Mouse (Mus musculus): ENCODE data around the gene Col6a4. TPM values are rescaled to one million over a fixed set of nuclear protein-coding genes. Genes with fewer than 3 reads are reported as not detected.

The Col6a4 gene
- polyA plus RNA-seq, 1 experiment from 2014 or later, result not detected

- Histone ChIP-seq H3K4me1 (ENCODE audit: control insufficient read depth, insufficient read depth, low read length) (no peaks in the 10 kb centered on the region), H3K4me2 (ENCODE audit: low read depth, low read length) (no peak overlapping the region), H3K27me3 (ENCODE audit: control insufficient read depth, insufficient read depth, low read length) (no peaks in the 10 kb centered on the region), H3K27ac (replicated peaks; ENCODE audit: low read depth, low read length) (no peak overlapping the region), H3K36me3 (replicated peaks; ENCODE audit: control insufficient read depth, insufficient read depth, low read depth, low read length) (no peaks in the 10 kb centered on the region), H3K9ac (replicated peaks; ENCODE audit: low read length) (no peak overlapping the region), H3K4me3 (ENCODE audit: low read depth, low read length) (no peak overlapping the region), H3K9me3 (replicated peaks; ENCODE audit: control insufficient read depth, low read length) (no peaks in the 10 kb centered on the region)
- DNase-seq (ENCODE audit: low spot score), result no peak
- no peak for ATAC-seq (replicated peaks; ENCODE audit: insufficient number of reproducible peaks, low FRiP score, low TSS enrichment, low read depth)
- WGBS, result 85% methylated on average over 1 of the region's 1 CpGs
Observed at GRCm38 (mm10) chr9:105973736-105974135, 122.8 kb downstream of the Col6a4 start.

- ATAC-seq (replicated peaks; ENCODE audit: insufficient number of reproducible peaks, low FRiP score, low TSS enrichment, low read depth), result no peak
- H3K36me3 ChIP-seq (replicated peaks; ENCODE audit: control insufficient read depth, insufficient read depth, low read depth, low read length), result no peaks in the 10 kb centered on the region
- no peak for DNase-seq (ENCODE audit: low spot score)
- no peak overlapping the region for H3K9ac ChIP-seq (replicated peaks; ENCODE audit: low read length)
- no peaks in the 10 kb centered on the region for H3K4me1 ChIP-seq (ENCODE audit: control insufficient read depth, insufficient read depth, low read length)
- 88% methylated on average over 3 of the region's 3 CpGs for WGBS
- H3K27me3 ChIP-seq (ENCODE audit: control insufficient read depth, insufficient read depth, low read length), result no peaks in the 10 kb centered on the region
- H3K4me3 ChIP-seq (ENCODE audit: low read depth, low read length), result no peak overlapping the region
- no peaks in the 10 kb centered on the region for H3K9me3 ChIP-seq (replicated peaks; ENCODE audit: control insufficient read depth, low read length)
- H3K4me2 ChIP-seq (ENCODE audit: low read depth, low read length), result no peak overlapping the region
- H3K27ac ChIP-seq (replicated peaks; ENCODE audit: low read depth, low read length), result no peak overlapping the region
Observed at GRCm38 (mm10) chr9:105972031-105972430, 124.6 kb downstream of the Col6a4 start.

GRCm38 (mm10) chr9:105971351-105971894 lies 125.2 kb downstream of the Col6a4 start:
- DNase-seq (ENCODE audit: low spot score) (no peak), ATAC-seq (replicated peaks; ENCODE audit: insufficient number of reproducible peaks, low FRiP score, low TSS enrichment, low read depth) (no peak)
- WGBS, result 91% methylated on average over 14 of the region's 14 CpGs
- Histone ChIP-seq H3K27ac (replicated peaks; ENCODE audit: low read depth, low read length) (no peak overlapping the region), H3K4me3 (ENCODE audit: low read depth, low read length) (no peak overlapping the region), H3K9me3 (replicated peaks; ENCODE audit: control insufficient read depth, low read length) (no peaks in the 10 kb centered on the region), H3K36me3 (replicated peaks; ENCODE audit: control insufficient read depth, insufficient read depth, low read depth, low read length) (no peaks in the 10 kb centered on the region), H3K4me1 (ENCODE audit: control insufficient read depth, insufficient read depth, low read length) (no peaks in the 10 kb centered on the region), H3K9ac (replicated peaks; ENCODE audit: low read length) (no peak overlapping the region), H3K4me2 (ENCODE audit: low read depth, low read length) (no peak overlapping the region), H3K27me3 (ENCODE audit: control insufficient read depth, insufficient read depth, low read length) (no peaks in the 10 kb centered on the region)

DNA sequence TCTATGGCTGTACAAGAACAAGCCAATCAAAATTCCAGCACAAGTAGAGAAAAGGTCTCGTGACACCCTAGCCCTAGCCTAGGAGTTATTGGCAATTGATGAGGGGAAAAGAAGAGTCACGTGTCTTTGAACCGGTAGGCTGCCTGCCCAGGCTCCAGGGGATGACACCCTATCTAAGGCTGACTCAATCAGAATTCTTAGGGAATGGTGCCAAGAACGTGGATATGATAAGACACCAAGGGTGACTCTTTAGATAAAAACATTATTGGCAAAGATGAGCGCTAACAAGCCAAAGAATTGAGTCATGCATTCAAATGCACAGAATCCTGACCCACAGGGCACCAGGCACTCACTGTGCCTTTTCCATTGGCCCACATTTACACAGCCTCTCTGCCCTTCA lies 125.7 kb downstream of the Col6a4 start:
- Histone ChIP-seq H3K4me2 (ENCODE audit: low read depth, low read length) (no peak overlapping the region), H3K4me3 (ENCODE audit: low read depth, low read length) (no peak overlapping the region), H3K9me3 (replicated peaks; ENCODE audit: control insufficient read depth, low read length) (no peaks in the 10 kb centered on the region), H3K9ac (replicated peaks; ENCODE audit: low read length) (no peak overlapping the region), H3K27me3 (ENCODE audit: control insufficient read depth, insufficient read depth, low read length) (no peaks in the 10 kb centered on the region), H3K4me1 (ENCODE audit: control insufficient read depth, insufficient read depth, low read length) (no peaks in the 10 kb centered on the region), H3K27ac (replicated peaks; ENCODE audit: low read depth, low read length) (no peak overlapping the region), H3K36me3 (replicated peaks; ENCODE audit: control insufficient read depth, insufficient read depth, low read depth, low read length) (no peaks in the 10 kb centered on the region)
- no peak for DNase-seq (ENCODE audit: low spot score)
- ATAC-seq (replicated peaks; ENCODE audit: insufficient number of reproducible peaks, low FRiP score, low TSS enrichment, low read depth), result no peak
- WGBS, result 81% methylated on average over 5 of the region's 5 CpGs

DNA sequence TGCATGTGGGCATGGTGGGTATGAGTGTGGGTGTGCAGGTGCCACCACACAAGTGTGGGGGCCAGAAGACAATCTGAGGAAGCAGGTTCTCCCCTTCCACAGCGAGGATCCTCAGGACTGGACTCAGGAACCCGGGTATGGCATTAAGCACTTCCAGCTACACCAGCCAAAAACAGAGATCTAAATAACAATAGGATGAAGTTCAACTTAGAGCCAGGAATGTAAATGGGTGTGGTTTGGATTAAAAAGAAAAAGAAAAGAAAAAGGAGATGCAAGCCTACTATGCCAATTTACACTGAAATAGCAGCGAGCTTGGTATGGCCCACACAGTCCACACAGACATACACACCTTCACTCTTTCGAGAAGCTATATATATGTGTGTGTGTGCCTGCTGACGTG lies 128.6 kb downstream of the Col6a4 start:
- Histone ChIP-seq H3K4me1 (ENCODE audit: control insufficient read depth, insufficient read depth, low read length) (no peaks in the 10 kb centered on the region), H3K4me2 (ENCODE audit: low read depth, low read length) (no peak overlapping the region), H3K36me3 (replicated peaks; ENCODE audit: control insufficient read depth, insufficient read depth, low read depth, low read length) (no peaks in the 10 kb centered on the region), H3K27ac (replicated peaks; ENCODE audit: low read depth, low read length) (no peak overlapping the region), H3K4me3 (ENCODE audit: low read depth, low read length) (no peak overlapping the region), H3K27me3 (ENCODE audit: control insufficient read depth, insufficient read depth, low read length) (no peaks in the 10 kb centered on the region), H3K9me3 (replicated peaks; ENCODE audit: control insufficient read depth, low read length) (no peaks in the 10 kb centered on the region), H3K9ac (replicated peaks; ENCODE audit: low read length) (no peak overlapping the region)
- ATAC-seq (replicated peaks; ENCODE audit: insufficient number of reproducible peaks, low FRiP score, low TSS enrichment, low read depth), result no peak
- no peak for DNase-seq (ENCODE audit: low spot score)
- WGBS, result 77% methylated on average over 5 of the region's 5 CpGs

DNA sequence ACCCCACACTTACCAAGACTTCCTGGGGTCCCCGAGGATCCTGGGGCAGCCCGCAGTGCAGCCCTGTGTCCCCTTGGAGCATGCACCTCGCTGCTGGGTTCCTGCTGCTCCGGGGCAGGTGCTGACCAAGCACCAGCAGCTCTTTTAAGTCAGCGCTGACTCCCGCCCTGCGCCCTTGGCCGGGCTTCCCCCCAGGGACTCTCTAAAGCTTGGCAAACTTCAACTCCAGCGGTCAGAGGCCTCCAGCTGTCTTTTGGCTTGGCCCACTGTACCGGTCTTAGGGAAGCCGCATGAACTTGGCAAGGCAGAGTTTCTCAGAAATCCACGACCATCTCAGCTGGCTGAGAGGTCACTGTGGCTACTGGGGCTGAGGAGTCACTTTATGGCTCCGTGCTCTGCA lies 136.1 kb downstream of the Col6a4 start, which contains the start of gene Col6a5:
Col6a5 (minus strand) TSS at position 111 of the 400 bp plus-strand sequence.
- H3K9me3 ChIP-seq (replicated peaks; ENCODE audit: control insufficient read depth, low read length), result no peaks in the 10 kb centered on the region
- DNase-seq (ENCODE audit: low spot score) (no peak), ATAC-seq (replicated peaks; ENCODE audit: insufficient number of reproducible peaks, low FRiP score, low TSS enrichment, low read depth) (no peak)
- H3K36me3 ChIP-seq (replicated peaks; ENCODE audit: control insufficient read depth, insufficient read depth, low read depth, low read length), result no peaks in the 10 kb centered on the region
- H3K4me3 ChIP-seq (ENCODE audit: low read depth, low read length), result no peak within 1 kb of the TSS
- no peak within 1 kb of the TSS for H3K27ac ChIP-seq (replicated peaks; ENCODE audit: low read depth, low read length)
- H3K4me1 ChIP-seq (ENCODE audit: control insufficient read depth, insufficient read depth, low read length), result no peaks in the 10 kb centered on the region
- H3K4me2 ChIP-seq (ENCODE audit: low read depth, low read length), result no peak within 1 kb of the TSS
- H3K27me3 ChIP-seq (ENCODE audit: control insufficient read depth, insufficient read depth, low read length), result no peaks in the 10 kb centered on the region; the same call in 1 of the 2 replicates
- H3K9ac ChIP-seq (replicated peaks; ENCODE audit: low read length), result no peak within 1 kb of the TSS
- 17% methylated on average over 13 of the region's 13 CpGs for WGBS

DNA sequence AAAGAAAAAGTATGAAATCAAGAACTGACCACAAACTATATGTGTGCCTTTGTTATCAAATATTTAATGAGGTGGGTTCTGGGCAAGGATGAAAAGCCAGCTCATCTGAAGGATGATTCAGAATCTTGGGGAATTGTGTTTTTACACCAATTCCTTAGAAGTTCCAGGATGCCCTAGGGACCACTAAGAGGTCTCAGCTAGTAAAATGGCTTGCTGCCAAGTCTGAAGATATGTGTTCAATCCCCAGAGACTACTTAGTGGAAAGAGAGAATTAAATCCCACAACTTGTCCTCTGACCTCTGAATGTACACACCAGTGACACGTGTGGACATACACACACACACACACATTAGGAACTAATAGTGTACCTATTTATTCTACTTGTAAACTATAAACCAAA lies 137.5 kb downstream of the Col6a4 start:
- H3K9ac ChIP-seq (replicated peaks; ENCODE audit: low read length), result no peak overlapping the region
- 84% methylated on average over 1 of the region's 1 CpGs for WGBS
- H3K9me3 ChIP-seq (replicated peaks; ENCODE audit: control insufficient read depth, low read length), result no peaks in the 10 kb centered on the region

GRCm38 (mm10) chr9:105949755-105950154 lies 146.8 kb downstream of the Col6a4 start:
- H3K4me2 ChIP-seq (ENCODE audit: low read depth, low read length), result no peak overlapping the region
- ATAC-seq (replicated peaks; ENCODE audit: insufficient number of reproducible peaks, low FRiP score, low TSS enrichment, low read depth), result no peak
- no peak overlapping the region for H3K9ac ChIP-seq (replicated peaks; ENCODE audit: low read length)
- H3K4me3 ChIP-seq (ENCODE audit: low read depth, low read length), result no peak overlapping the region
- no peaks in the 10 kb centered on the region for H3K4me1 ChIP-seq (ENCODE audit: control insufficient read depth, insufficient read depth, low read length)
- no peak for DNase-seq (ENCODE audit: low spot score)
- H3K27me3 ChIP-seq (ENCODE audit: control insufficient read depth, insufficient read depth, low read length), result no peaks in the 10 kb centered on the region
- no peak overlapping the region for H3K27ac ChIP-seq (replicated peaks; ENCODE audit: low read depth, low read length)
- H3K9me3 ChIP-seq (replicated peaks; ENCODE audit: control insufficient read depth, low read length), result no peaks in the 10 kb centered on the region
- H3K36me3 ChIP-seq (replicated peaks; ENCODE audit: control insufficient read depth, insufficient read depth, low read depth, low read length), result no peaks in the 10 kb centered on the region
- 85% methylated on average over 1 of the region's 1 CpGs for WGBS

More for the DNA sequence above, 137.5 kb downstream of the Col6a4 start:
- ATAC-seq (replicated peaks; ENCODE audit: insufficient number of reproducible peaks, low FRiP score, low TSS enrichment, low read depth) (no peak), DNase-seq (ENCODE audit: low spot score) (no peak)
- no peaks in the 10 kb centered on the region for H3K4me1 ChIP-seq (ENCODE audit: control insufficient read depth, insufficient read depth, low read length)
- no peak overlapping the region for H3K4me3 ChIP-seq (ENCODE audit: low read depth, low read length)
- H3K27me3 ChIP-seq (ENCODE audit: control insufficient read depth, insufficient read depth, low read length), result no peaks in the 10 kb centered on the region; the same call in 1 of the 2 replicates
- no peaks in the 10 kb centered on the region for H3K36me3 ChIP-seq (replicated peaks; ENCODE audit: control insufficient read depth, insufficient read depth, low read depth, low read length)
- no peak overlapping the region for H3K4me2 ChIP-seq (ENCODE audit: low read depth, low read length)
- no peak overlapping the region for H3K27ac ChIP-seq (replicated peaks; ENCODE audit: low read depth, low read length)

All from embryonic facial prominence, embryonic 11.5 days (tissue).